Mouse (Mus musculus) kidney, postnatal 0 days (tissue): ENCODE measurements around the gene Fhdc1. TPM values are rescaled to one million over a fixed set of nuclear protein-coding genes. Genes with fewer than 3 reads are reported as not detected.

Experiments
- ATAC-seq: fragments of 200-750 bp; cut with Nextera tagmentation; replicated peaks from 2 replicates; pipeline ENCODE4 v1.8.0; 2017; ENCODE audit warnings: low read depth, moderate number of reproducible peaks, moderate TSS enrichment, moderate library complexity; ENCODE audit not compliant: low FRiP score
- DNase-seq: peaks from one replicate; pipeline ENCODE4 v3.0.0-alpha.2; 2016; ENCODE audit warnings: low spot score
- H3K27ac ChIP-seq: fragments of 300-500 bp; sonication (generic); 2 replicates; pipeline ENCODE4 v1.5.1; 2014; ENCODE audit warnings: mild to moderate bottlenecking
- H3K27me3 ChIP-seq: fragments of 300-500 bp; sonication (generic); 2 replicates; pipeline ENCODE4 v1.6.1; 2014; ENCODE audit warnings: low read length, mixed read lengths; ENCODE audit not compliant: insufficient read depth
- H3K36me3 ChIP-seq: fragments of 300-500 bp; sonication (generic); 2 replicates; pipeline ENCODE4 v1.6.1; 2014; ENCODE audit warnings: low read length, mixed read lengths; ENCODE audit not compliant: insufficient read depth
- H3K4me1 ChIP-seq: fragments of 300-500 bp; sonication (generic); replicated peaks from 2 replicates; pipeline ENCODE4 v1.6.1; 2014; ENCODE audit warnings: antibody characterized with exemption, low read length, mixed read lengths; ENCODE audit not compliant: insufficient read depth
- H3K4me2 ChIP-seq: fragments of 300-500 bp; sonication (generic); 2 replicates; pipeline ENCODE4 v1.6.1; 2014; ENCODE audit warnings: mild to moderate bottlenecking, low read length, moderate library complexity, mixed read lengths
- H3K4me3 ChIP-seq: fragments of 300-500 bp; sonication (generic); replicated peaks from 2 replicates; pipeline ENCODE4 v1.5.1; 2014; ENCODE audit warnings: low read depth, low read length
- H3K9ac ChIP-seq: fragments of 300-500 bp; sonication (generic); 2 replicates; pipeline ENCODE4 v1.6.1; 2014; ENCODE audit warnings: low read depth, low read length
- H3K9me3 ChIP-seq: fragments of 300-500 bp; sonication (generic); replicated peaks from 2 replicates; pipeline ENCODE4 v1.6.1; 2016; ENCODE audit warnings: low read length, inconsistent platforms, mixed read lengths
- CTCF ChIP-seq: IDR thresholded peaks from 2 replicates; pipeline ENCODE4 v1.5.1; 2016; ENCODE audit warnings: antibody characterized with exemption, low read depth, mild to moderate bottlenecking, moderate library complexity
- WGBS: fragments of 180-500 bp; shearing (Covaris S2); extraction: QIAGEN DNeasy Blood & Tissue Kit; methylation state at CpG from one replicate; pipeline ENCODE4 v1.1.7; 2014; 5-methylcytosine and 5-hydroxymethylcytosine counted together
- polyA plus RNA-seq: library from polyadenylated mRNA; unstranded; fragments of >200 nt; fragmentation: Nextera tagmentation; extraction: Ambion mirVana; gene quantifications from 2 replicates; pipeline ENCODE4 v1.2.1, GENCODE M21; 2015

Fhdc1 gene
- polyA plus RNA-seq, 1 experiment from 2014 or later = 4.0 TPM

DNA sequence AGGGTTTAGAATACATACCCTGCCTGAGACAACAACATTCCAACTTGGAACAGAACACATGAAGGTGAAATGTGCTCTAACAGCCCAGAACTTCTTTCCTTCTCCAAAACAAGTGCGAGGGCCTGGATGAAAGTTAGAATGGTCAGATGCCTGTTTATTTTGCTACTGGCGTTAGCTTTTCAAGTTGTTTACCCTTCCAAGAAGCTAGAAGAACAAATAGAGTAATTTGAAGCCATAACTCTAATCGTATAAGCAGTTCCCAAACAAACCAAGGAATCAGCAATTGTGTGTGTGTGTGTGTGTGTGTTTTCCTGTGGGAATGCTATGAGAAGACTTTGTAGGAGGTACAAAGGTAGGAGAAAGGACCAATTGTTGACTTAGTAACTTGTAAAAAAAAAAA lies 4.7 kb upstream of the Fhdc1 start:
- no peak overlapping the region for H3K4me2 ChIP-seq
- ATAC-seq (no peak), DNase-seq (no peak)
- peaks cover 8% of the 10 kb centered on the region; the same call in 1 of the 2 replicates for H3K4me1 ChIP-seq
- no peaks in the 10 kb centered on the region for H3K36me3 ChIP-seq
- no peak for TF ChIP-seq CTCF
- WGBS = 58% methylated on average over 3 of the region's 3 CpGs
- H3K27ac ChIP-seq = no peak overlapping the region
- H3K9me3 ChIP-seq = no peaks in the 10 kb centered on the region
- no peak overlapping the region for H3K9ac ChIP-seq
- no peak overlapping the region for H3K4me3 ChIP-seq
- no peaks in the 10 kb centered on the region for H3K27me3 ChIP-seq

DNA sequence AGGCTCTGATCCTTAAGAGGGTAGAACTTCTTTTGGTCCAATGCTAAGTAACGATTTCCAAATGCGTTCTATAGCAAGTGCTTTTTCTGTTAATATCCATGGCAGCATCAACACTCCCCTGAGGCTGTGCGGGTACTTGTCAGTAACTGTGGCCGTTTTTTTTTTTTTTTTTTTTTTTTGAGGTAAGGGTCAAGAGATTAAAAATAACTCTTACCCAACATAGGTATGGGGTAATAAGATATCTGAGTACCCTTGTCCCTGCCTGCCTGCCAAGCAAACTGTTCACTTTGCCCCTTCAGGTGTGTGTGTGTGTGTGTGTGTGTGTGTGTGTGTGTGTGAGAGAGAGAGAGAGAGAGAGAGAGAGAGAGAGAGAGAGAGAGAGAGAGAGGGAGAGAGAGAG lies 4.1 kb upstream of the Fhdc1 start:
- no peak for TF ChIP-seq CTCF
- no peak overlapping the region for H3K9ac ChIP-seq
- no peak for DNase-seq
- peaks cover 12% of the 10 kb centered on the region; the same call in 1 of the 2 replicates for H3K4me1 ChIP-seq
- WGBS = 63% methylated on average over 4 of the region's 4 CpGs
- no peak overlapping the region for H3K27ac ChIP-seq
- no peaks in the 10 kb centered on the region for H3K9me3 ChIP-seq
- no peak overlapping the region for H3K4me3 ChIP-seq
- H3K36me3 ChIP-seq = no peaks in the 10 kb centered on the region
- no peaks in the 10 kb centered on the region for H3K27me3 ChIP-seq
- no peak overlapping the region for H3K4me2 ChIP-seq
- ATAC-seq = no peak

DNA sequence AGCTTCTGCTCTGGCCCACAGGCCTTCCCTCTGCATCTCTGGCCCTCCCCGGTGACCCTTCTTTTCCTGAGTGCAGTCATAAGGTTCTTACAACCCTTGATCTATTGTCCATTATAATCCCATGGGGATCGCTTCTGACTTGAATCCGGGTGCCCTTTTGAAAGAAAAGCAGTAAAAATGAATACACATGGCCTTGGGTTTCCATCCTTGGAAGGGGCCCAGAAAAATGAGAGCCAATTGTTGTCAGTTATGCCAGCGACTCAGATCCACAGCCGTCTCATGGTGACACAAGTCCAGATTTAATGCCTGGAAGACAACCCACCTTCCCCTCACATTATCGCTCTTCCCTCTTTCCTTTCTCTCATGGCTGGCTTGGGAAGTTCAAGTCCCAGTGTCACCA lies 1.9 kb upstream of the Fhdc1 start:
- Histone ChIP-seq H3K4me2 (no peak overlapping the region), H3K4me1 (peaks cover 18% of the 10 kb centered on the region; the same call in 1 of the 2 replicates), H3K27me3 (peaks cover 10% of the 10 kb centered on the region), H3K9me3 (no peaks in the 10 kb centered on the region), H3K36me3 (no peaks in the 10 kb centered on the region), H3K4me3 (no peak overlapping the region), H3K27ac (no peak overlapping the region), H3K9ac (no peak overlapping the region)
- ATAC-seq = no peak
- no peak for TF ChIP-seq CTCF
- no peak for DNase-seq
- 80% methylated on average over 6 of the region's 6 CpGs for WGBS

DNA sequence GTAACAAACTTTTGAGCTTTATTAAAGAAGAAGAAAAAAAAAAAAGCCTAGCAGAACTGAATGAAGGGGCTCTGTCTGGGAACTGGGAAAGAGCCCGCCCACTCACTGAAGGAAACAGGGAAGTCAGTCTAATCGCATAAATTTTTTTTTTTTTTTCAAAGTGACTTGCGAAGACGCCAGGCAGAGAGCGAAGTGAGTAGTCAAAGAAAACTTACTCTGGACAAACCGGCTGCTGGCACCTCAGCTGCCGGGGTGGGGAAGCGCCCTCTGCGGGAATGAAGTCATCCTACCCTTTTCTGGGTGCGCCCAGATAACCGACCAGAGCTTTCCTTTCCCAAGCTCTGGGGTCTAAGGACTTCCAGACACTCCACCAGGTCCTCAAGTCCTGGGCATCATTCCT lies 875 bp upstream of the Fhdc1 start:
- Histone ChIP-seq H3K27ac (peak overlapping the region; percentile 25; the same call in 1 of the 2 replicates), H3K4me2 (peak overlapping the region; percentile 100), H3K4me1 (peaks cover 18% of the 10 kb centered on the region; the same call in 1 of the 2 replicates), H3K36me3 (no peaks in the 10 kb centered on the region), H3K9ac (no peak overlapping the region), H3K9me3 (no peaks in the 10 kb centered on the region), H3K4me3 (peak overlapping the region; percentile 66), H3K27me3 (peaks cover 10% of the 10 kb centered on the region)
- peak; percentile 66 for TF ChIP-seq CTCF
- WGBS = 5% methylated on average over 11 of the region's 11 CpGs
- ATAC-seq (no peak), DNase-seq (peak; percentile 70)

DNA sequence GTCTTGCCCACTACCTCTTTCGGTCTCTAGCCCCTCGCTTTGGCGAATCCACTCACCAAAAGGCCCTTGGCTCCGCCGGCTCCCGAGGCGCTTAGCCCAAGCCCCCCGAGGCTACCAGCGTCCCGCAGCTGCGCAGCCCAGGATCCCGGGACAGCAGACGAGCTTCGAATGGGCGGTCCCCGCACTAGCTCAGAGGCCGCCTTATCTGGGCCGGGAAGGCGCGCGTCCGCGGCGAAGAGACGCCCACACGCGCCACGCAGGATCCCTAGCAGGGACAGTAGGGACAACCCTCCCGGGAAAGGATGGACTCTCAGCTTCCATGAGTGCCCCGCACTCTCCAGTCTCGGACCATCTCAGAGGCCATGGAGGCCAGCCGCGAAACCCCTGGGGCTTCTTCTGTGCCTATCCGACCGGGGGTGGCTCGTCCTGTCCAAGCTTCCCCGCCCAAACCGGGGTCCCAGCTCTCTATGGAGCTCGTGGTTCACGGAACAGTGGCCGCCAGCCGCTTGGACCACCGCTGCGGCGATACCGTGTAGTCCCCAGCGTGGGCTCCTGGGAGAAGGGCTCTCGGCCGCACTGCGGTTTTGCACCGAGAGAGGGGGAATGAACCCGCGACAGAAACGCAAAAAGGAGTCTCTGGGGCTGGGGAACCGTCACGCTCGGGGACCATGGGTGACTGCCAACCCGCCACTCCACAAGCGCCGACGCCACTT lies 780 bp downstream of the Fhdc1 start:
- Histone ChIP-seq H3K9ac (peak overlapping the region; percentile 59), H3K27ac (no peak overlapping the region), H3K27me3 (peaks cover 10% of the 10 kb centered on the region), H3K4me2 (peak overlapping the region; percentile 100), H3K9me3 (no peaks in the 10 kb centered on the region), H3K4me1 (peaks cover 18% of the 10 kb centered on the region; the same call in 1 of the 2 replicates), H3K36me3 (no peaks in the 10 kb centered on the region), H3K4me3 (peak overlapping the region; percentile 66)
- no peak for TF ChIP-seq CTCF
- ATAC-seq = peak; percentile 35; the same call in 1 of the 2 replicates
- peak; percentile 48 for DNase-seq
- under 1% methylated on average over 54 of the region's 61 CpGs for WGBS

DNA sequence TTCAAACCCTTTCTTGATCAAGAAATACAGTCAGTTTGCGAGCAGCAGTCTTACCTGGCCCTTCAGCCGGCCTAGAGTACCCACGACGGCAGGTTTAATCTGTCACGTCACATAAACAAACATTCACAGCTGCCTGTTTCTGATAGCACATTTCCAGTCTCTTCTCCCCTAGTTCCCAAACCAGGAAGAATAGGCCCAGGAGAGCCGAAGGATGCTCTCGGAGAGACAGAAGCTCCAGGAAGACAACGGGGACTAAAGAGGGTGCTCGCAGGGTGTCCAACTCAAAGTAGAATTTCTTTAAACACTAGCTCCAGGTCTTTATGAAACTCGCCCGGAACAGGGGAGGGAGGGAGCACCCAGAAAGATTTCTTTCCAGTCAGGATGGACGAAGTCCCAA lies 1.3 kb downstream of the Fhdc1 start:
- H3K9ac ChIP-seq = peak overlapping the region; percentile 59; the same call in 1 of the 2 replicates
- peaks cover 18% of the 10 kb centered on the region; the same call in 1 of the 2 replicates for H3K4me1 ChIP-seq
- no peak for DNase-seq
- no peak for ATAC-seq
- no peaks in the 10 kb centered on the region for H3K9me3 ChIP-seq
- no peaks in the 10 kb centered on the region for H3K36me3 ChIP-seq
- WGBS = 12% methylated on average over 12 of the region's 12 CpGs
- TF ChIP-seq CTCF = no peak
- H3K4me2 ChIP-seq = peak overlapping the region; percentile 100
- peak overlapping the region; percentile 66 for H3K4me3 ChIP-seq
- H3K27ac ChIP-seq = no peak overlapping the region
- peaks cover 10% of the 10 kb centered on the region for H3K27me3 ChIP-seq

DNA sequence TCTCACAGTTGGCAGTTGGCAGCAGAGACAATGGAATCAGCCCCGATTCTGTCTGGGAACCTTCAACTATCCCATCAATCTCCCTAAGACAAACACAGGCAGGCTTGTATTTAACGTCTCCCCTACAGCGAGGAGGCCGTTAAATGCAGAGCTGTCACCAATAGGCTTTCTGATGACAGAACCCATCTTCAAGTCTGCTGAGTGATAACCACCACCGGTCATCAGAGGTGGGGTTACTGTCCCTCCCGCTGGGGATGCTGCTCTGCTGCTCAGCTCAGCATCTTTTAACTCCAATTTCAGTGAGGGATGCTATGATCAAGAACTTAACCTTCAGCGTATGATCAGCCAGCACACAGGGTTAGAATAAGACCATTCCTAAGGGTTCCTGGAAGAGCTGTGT lies 2.0 kb downstream of the Fhdc1 start:
- Histone ChIP-seq H3K27me3 (peaks cover 10% of the 10 kb centered on the region), H3K9ac (no peak overlapping the region), H3K36me3 (no peaks in the 10 kb centered on the region), H3K9me3 (no peaks in the 10 kb centered on the region), H3K4me3 (no peak overlapping the region), H3K4me1 (peaks cover 18% of the 10 kb centered on the region; the same call in 1 of the 2 replicates), H3K27ac (no peak overlapping the region), H3K4me2 (peak overlapping the region; percentile 100; the same call in 1 of the 2 replicates)
- WGBS = 24% methylated on average over 7 of the region's 7 CpGs
- no peak for TF ChIP-seq CTCF
- ATAC-seq (no peak), DNase-seq (no peak)
